Mouse (Mus musculus) G1E (cell line): ENCODE results near the gene Acot11. TPM values are rescaled to one million over a fixed set of nuclear protein-coding genes. Genes with fewer than 3 reads are reported as not detected.
"Not testable (repeated sequence)": the region's sequence is repeated elsewhere in the genome, so short reads cannot be mapped to it uniquely, and the experiment has no call there.

Source experiments
- ATAC-seq: 2 replicates; pipeline ENCODE4 v1.8.0; 2016; ENCODE audit warnings: mild to moderate bottlenecking; ENCODE audit not compliant: insufficient number of reproducible peaks, poor library complexity, low FRiP score, severe bottlenecking; ENCODE audit errors: extremely low read depth
- DNase-seq: peaks from one replicate; pipeline ENCODE4 v3.0.0; 2012; ENCODE audit warnings: low spot score
- H3K27me3 ChIP-seq: 2 replicates; pipeline ENCODE4 v1.6.1; 2012; ENCODE audit warnings: mild to moderate bottlenecking, low read length, inconsistent platforms; ENCODE audit not compliant: insufficient read depth
- H3K36me3 ChIP-seq: replicated peaks from 2 replicates; pipeline ENCODE3; 2012; ENCODE audit warnings: mild to moderate bottlenecking, inconsistent platforms
- H3K4me1 ChIP-seq: 2 replicates; pipeline ENCODE4 v1.6.1; 2012; ENCODE audit warnings: low read depth, low read length, inconsistent platforms, mixed read lengths; ENCODE audit not compliant: insufficient read depth
- H3K4me3 ChIP-seq: 2 replicates; pipeline ENCODE4 v1.5.1; 2012; ENCODE audit warnings: low read depth, mild to moderate bottlenecking, inconsistent platforms, low read length, moderate library complexity, mixed read lengths
- H3K9me3 ChIP-seq: replicated peaks from 2 replicates; pipeline ENCODE4 v1.6.1; 2012; ENCODE audit warnings: inconsistent platforms
- CTCF ChIP-seq: IDR thresholded peaks from 2 replicates; pipeline ENCODE4 v1.5.1; 2012; ENCODE audit warnings: low read depth, low read length, inconsistent platforms, mixed read lengths
- GATA1 ChIP-seq: IDR thresholded peaks from 2 replicates; pipeline ENCODE4 v1.6.1; 2012; ENCODE audit warnings: borderline replicate concordance, low read length, inconsistent platforms, mixed read lengths
- GATA2 ChIP-seq: IDR thresholded peaks from 2 replicates; pipeline ENCODE4 v1.6.1; 2012; ENCODE audit warnings: low read depth, low read length, inconsistent platforms, borderline replicate concordance
- POLR2AphosphoS5 ChIP-seq: IDR thresholded peaks from 2 replicates; pipeline ENCODE4 v1.6.1; 2012; ENCODE audit warnings: low read depth, low read length, inconsistent platforms; ENCODE audit not compliant: insufficient replicate concordance
- TAL1 ChIP-seq: conservative IDR thresholded peaks from 2 replicates; pipeline ENCODE4 v1.6.1; 2012; ENCODE audit warnings: low read depth, low read length, inconsistent platforms, mixed read lengths
- polyA plus RNA-seq: library from polyadenylated mRNA; stranded (reverse); fragments of >175 nt; gene quantifications from 2 replicates; pipeline ENCODE4 v1.2.3, GENCODE M21; 2012
- total RNA-seq, 2 experiments: library from RNA; stranded (forward) in 1 of 2; stranded (reverse) in 1 of 2; fragments of 200-1000 nt in 1 of 2; fragments of >200 nt in 1 of 2; fragmentation: Nextera tagmentation in 1 of 2; gene quantifications; 2 replicates each; pipeline ENCODE4 v1.2.3; 2014 to 2017

Acot11 gene
- total and polyA plus RNA-seq, 3 experiments, result 0.02 to 0.11 TPM; not detected in 1

DNA sequence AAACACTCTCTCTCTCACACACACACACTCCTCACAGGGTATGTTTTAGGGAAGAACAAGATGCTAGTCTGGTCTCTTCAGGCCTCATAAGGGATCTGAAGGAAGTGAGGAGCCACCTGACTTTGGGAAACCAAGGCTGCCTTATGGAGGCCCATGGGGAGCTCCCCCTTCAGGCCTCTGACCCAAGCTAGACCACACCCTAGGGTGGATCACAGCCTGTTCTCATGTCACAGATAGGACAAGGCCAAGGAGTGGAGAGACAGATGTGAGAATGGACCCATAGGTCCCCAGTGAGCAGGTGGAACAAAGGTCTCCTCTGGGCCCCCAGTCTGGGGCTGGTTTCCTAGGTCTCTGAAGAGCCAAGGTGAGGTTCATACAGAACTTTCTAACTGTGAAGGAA is 12.5 kb downstream of the Acot11 start:
- no peaks in the 10 kb centered on the region for H3K9me3 ChIP-seq
- DNase-seq (no peak), ATAC-seq (no peak)
- no peak overlapping the region for H3K4me3 ChIP-seq
- peaks cover 14% of the 10 kb centered on the region for H3K4me1 ChIP-seq
- H3K27me3 ChIP-seq, result peaks cover 43% of the 10 kb centered on the region
- H3K36me3 ChIP-seq, result no peaks in the 10 kb centered on the region
- TF ChIP-seq POLR2AphosphoS5 (no peak), GATA1 (no peak), CTCF (no peak), GATA2 (no peak), TAL1 (no peak)

DNA sequence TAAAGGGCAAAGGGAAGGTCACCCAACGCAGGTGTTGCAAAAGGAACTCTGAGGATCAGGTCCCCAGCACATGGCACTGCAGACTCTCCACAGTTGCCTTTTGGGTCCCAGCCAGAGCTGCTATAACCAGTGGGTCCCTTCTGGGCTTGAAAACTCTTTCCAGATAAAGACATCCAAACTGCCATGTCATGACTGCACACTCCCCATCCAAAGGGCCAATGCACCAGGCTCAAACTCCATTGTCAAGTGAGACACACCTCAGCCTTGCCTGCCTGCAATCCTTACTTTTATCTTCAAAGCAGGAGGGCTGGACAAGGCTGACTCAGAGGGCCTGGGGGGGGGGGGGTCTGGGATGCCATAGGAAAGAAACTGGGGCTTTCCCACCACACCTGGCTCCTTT is 13.9 kb downstream of the Acot11 start:
- H3K27me3 ChIP-seq, result peaks cover 47% of the 10 kb centered on the region
- no peaks in the 10 kb centered on the region for H3K9me3 ChIP-seq
- ATAC-seq (no peak), DNase-seq (no peak)
- H3K4me3 ChIP-seq, result no peak overlapping the region
- peaks cover 14% of the 10 kb centered on the region for H3K4me1 ChIP-seq
- H3K36me3 ChIP-seq, result no peaks in the 10 kb centered on the region
- TF ChIP-seq GATA1, result no peak
- no peak for TF ChIP-seq GATA2
- TF ChIP-seq CTCF, result no peak
- no peak for TF ChIP-seq POLR2AphosphoS5
- no peak for TF ChIP-seq TAL1

DNA sequence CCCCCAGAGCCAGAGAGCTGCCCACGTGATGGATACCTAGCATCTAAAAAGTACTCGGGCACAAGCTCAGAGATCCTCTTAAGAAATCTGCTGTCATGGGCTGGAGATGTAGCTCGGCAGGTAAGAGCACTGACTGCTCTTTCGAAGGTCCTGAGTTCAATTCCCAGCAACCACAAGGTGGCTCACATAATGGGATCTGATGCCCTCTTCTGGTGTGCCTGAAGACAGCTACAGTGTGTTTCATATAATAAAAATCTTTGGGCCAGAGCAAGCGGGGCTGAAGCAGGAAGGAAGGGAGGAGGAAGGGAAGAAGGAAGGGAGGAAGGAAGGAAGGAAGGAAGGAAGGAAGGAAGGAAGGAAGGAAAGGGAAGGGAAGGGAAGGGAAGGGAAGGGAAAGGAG is 14.6 kb downstream of the Acot11 start:
- H3K36me3 ChIP-seq, DNase-seq, H3K9me3 ChIP-seq, ATAC-seq, H3K4me3 ChIP-seq: not testable (repeated sequence)
- peaks cover 47% of the 10 kb centered on the region for H3K27me3 ChIP-seq
- peaks cover 14% of the 10 kb centered on the region for H3K4me1 ChIP-seq

GRCm38 (mm10) chr4:106789705-106790104 is 15.1 kb downstream of the Acot11 start:
- TF ChIP-seq GATA1 (no peak), CTCF (no peak), POLR2AphosphoS5 (no peak)
- Histone ChIP-seq H3K4me1 (peaks cover 12% of the 10 kb centered on the region), H3K27me3 (peaks cover 50% of the 10 kb centered on the region), H3K36me3 (no peaks in the 10 kb centered on the region), H3K9me3 (no peaks in the 10 kb centered on the region), H3K4me3 (no peak overlapping the region)
- no peak for DNase-seq
- no peak for ATAC-seq

DNA sequence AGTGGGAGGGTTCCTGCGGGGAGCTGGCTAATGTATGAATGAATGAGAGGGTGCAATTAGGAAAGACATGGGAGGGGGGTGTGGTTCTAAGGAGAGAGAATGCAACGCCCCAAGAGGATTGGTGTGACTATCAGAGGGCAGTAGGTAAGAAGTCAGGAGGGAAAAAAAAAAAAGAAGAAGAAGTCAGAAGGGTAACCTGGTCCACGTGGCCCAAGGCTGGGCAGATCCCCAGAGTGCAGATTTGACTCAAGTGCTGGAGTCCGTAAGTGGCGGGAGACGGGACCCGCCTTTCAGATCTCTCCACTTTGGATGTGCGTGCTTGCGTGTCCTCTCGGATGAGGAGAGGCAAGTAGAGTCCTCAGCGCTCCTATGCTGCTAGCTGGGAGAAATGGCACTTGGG is 16.2 kb downstream of the Acot11 start:
- TF ChIP-seq CTCF, result no peak
- no peak for TF ChIP-seq TAL1
- no peak for TF ChIP-seq GATA2
- no peak for TF ChIP-seq POLR2AphosphoS5
- TF ChIP-seq GATA1, result no peak
- Histone ChIP-seq H3K4me3 (no peak overlapping the region), H3K27me3 (peaks cover 60% of the 10 kb centered on the region), H3K4me1 (peaks cover 5% of the 10 kb centered on the region), H3K36me3 (no peaks in the 10 kb centered on the region), H3K9me3 (no peaks in the 10 kb centered on the region)
- no peak for ATAC-seq
- DNase-seq, result no peak

DNA sequence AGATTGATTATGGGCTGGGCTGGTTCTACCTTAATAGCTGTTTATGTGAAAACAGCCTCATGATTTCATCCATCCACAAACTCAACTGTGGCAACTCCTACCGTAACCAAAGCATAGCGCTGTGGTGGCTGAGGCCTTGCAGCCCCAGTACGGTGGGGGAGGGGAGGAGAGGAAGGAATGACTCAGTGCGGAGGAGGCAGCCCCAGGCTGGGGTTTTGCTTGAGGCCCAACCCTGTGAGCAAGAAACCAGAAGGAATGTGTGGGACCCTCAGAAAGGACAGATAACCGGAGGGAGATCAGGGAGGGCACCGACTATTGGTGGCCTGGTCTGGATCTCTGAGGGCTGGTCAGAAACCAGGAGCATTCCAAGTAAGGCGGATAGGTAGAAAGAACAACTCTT is 17.0 kb downstream of the Acot11 start:
- peaks cover 68% of the 10 kb centered on the region for H3K27me3 ChIP-seq
- no peaks in the 10 kb centered on the region for H3K36me3 ChIP-seq
- no peak overlapping the region for H3K4me3 ChIP-seq
- ATAC-seq, result no peak
- peaks cover 3% of the 10 kb centered on the region for H3K4me1 ChIP-seq
- DNase-seq, result no peak
- H3K9me3 ChIP-seq, result no peaks in the 10 kb centered on the region
- no peak for TF ChIP-seq GATA2
- no peak for TF ChIP-seq CTCF
- no peak for TF ChIP-seq TAL1
- no peak for TF ChIP-seq GATA1
- no peak for TF ChIP-seq POLR2AphosphoS5
